Mouse (Mus musculus) intestine, embryonic 16.5 days (tissue): Measurements from ENCODE around the gene Zfp663. TPM values are rescaled to one million over a fixed set of nuclear protein-coding genes. Genes with fewer than 3 reads are reported as not detected.

Experiments
- ATAC-seq: fragments of 200-750 bp; cut with Nextera tagmentation; 2 replicates; pipeline ENCODE4 v1.8.0; 2017; ENCODE audit warnings: moderate TSS enrichment, moderate library complexity
- H3K27ac ChIP-seq: fragments of 300-500 bp; sonication (generic); 2 replicates; pipeline ENCODE4 v1.5.1; 2014; ENCODE audit warnings: mild to moderate bottlenecking, low read length
- H3K27me3 ChIP-seq: fragments of 300-500 bp; sonication (generic); replicated peaks from 2 replicates; pipeline ENCODE4 v1.6.1; 2014; ENCODE audit warnings: low read length, control low read depth, mixed read lengths; ENCODE audit not compliant: control insufficient read depth, insufficient read depth
- H3K36me3 ChIP-seq: fragments of 300-500 bp; sonication (generic); 2 replicates; pipeline ENCODE4 v1.6.1; 2014; ENCODE audit warnings: low read length, control low read depth; ENCODE audit not compliant: control insufficient read depth, insufficient read depth
- H3K4me1 ChIP-seq: fragments of 300-500 bp; sonication (generic); 2 replicates; pipeline ENCODE4 v1.6.1; 2014; ENCODE audit warnings: low read length, control low read depth, mixed read lengths; ENCODE audit not compliant: control insufficient read depth, insufficient read depth
- H3K4me2 ChIP-seq: fragments of 300-500 bp; sonication (generic); 2 replicates; pipeline ENCODE4 v1.6.1; 2014; ENCODE audit warnings: low read depth, low read length, control low read depth
- H3K4me3 ChIP-seq: fragments of 300-500 bp; sonication (generic); 2 replicates; pipeline ENCODE4 v1.5.1; 2014; ENCODE audit warnings: mild to moderate bottlenecking, low read length
- H3K9ac ChIP-seq: fragments of 300-500 bp; sonication (generic); 2 replicates; pipeline ENCODE4 v1.6.1; 2014; ENCODE audit warnings: low read depth, low read length
- H3K9me3 ChIP-seq: fragments of 300-500 bp; sonication (generic); 2 replicates; pipeline ENCODE4 v1.6.1; 2016; ENCODE audit warnings: low read length, control low read depth; ENCODE audit not compliant: control insufficient read depth
- WGBS: fragments of 180-500 bp; shearing (Covaris S2); extraction: QIAGEN DNeasy Blood & Tissue Kit; methylation state at CpG from one replicate; pipeline ENCODE4 v1.1.7; 2014; 5-methylcytosine and 5-hydroxymethylcytosine counted together
- polyA plus RNA-seq: library from polyadenylated mRNA; unstranded; fragments of >200 nt; fragmentation: Nextera tagmentation; extraction: Ambion mirVana; gene quantifications from 2 replicates; pipeline ENCODE4 v1.2.1, GENCODE M21; 2015

The Zfp663 gene
- polyA plus RNA-seq, 1 experiment from 2014 or later: 0.64 TPM

DNA sequence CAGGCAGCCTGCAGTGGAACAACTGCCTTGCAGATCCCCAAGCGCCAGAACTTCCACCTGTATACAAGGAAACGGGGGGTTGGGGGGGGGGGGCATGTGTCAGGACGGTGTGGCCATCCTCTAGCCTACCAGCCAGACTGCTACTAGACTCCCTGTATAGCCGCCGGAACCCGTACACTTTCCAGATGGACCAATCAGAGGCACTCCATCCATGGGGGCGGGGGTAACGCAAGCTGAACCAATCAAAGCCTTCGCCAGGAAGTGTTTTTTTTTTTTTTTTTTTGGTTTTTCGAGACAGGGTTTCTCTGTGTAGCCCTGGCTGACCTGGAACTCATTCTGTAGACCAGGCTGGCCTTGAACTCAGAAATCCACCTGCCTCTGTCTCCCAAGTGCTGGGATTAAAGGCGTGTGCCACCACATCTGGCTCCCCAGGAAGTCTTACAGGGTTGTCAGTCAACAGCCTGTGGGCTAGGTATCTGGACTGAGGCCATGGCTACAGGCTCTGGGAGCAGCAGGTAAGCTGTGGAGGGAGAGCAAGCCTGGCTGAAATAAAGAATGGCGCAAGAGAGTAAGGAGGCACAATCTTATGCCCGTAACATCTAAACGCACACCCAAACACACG is 29.7 kb upstream of the Zfp663 start:
- H3K4me1 ChIP-seq: 0 out of 2 replicates have a peak, but pooled peaks cover 5% of the 10 kb centered on the region
- no peak overlapping the region for H3K4me2 ChIP-seq
- H3K9ac ChIP-seq: no peak overlapping the region
- no peak overlapping the region for H3K27ac ChIP-seq
- no peak for ATAC-seq
- H3K36me3 ChIP-seq: no peaks in the 10 kb centered on the region
- WGBS: 69% methylated on average over 14 of the region's 15 CpGs
- no peak overlapping the region for H3K4me3 ChIP-seq
- no peaks in the 10 kb centered on the region for H3K9me3 ChIP-seq
- H3K27me3 ChIP-seq: no peaks in the 10 kb centered on the region

DNA sequence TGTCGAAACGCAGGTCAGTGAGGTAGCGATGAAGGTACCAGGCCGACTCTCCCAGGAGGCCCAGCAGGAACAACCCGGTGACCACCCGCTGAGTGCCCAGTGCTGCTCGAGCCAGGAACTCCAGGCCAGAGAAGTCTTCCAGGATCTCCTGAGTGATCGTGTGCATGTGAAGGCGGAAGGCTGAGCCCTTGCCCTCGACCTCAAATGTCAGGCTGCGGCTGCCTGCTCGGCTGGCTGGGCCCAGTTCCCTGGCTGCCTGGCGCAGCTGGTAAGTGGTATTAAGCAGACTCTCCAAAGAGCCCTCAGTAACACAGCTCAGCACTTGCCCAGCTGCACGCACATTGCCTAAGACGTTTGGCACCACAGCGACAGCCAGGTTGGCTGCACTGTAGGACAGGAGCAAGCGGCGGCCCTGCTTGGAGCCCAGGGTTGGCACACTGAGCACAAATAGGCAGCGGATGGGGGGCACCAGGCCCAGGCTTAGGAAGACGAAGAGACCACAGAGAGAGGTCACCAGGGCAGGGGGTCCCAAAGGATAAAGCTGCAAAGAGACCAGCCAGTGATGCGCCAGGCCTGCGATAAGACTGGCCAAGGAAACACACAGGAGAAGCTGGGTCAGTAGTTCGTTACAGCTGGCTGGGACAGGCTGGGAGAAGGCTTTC is 29.1 kb upstream of the Zfp663 start:
- no peaks in the 10 kb centered on the region for H3K36me3 ChIP-seq
- H3K4me1 ChIP-seq: 0 out of 2 replicates have a peak, but pooled peaks cover 5% of the 10 kb centered on the region
- H3K27me3 ChIP-seq: no peaks in the 10 kb centered on the region
- 73% methylated on average over 23 of the region's 23 CpGs for WGBS
- no peak for ATAC-seq
- H3K27ac ChIP-seq: no peak overlapping the region
- no peaks in the 10 kb centered on the region for H3K9me3 ChIP-seq
- H3K4me2 ChIP-seq: no peak overlapping the region
- no peak overlapping the region for H3K4me3 ChIP-seq
- H3K9ac ChIP-seq: no peak overlapping the region

DNA sequence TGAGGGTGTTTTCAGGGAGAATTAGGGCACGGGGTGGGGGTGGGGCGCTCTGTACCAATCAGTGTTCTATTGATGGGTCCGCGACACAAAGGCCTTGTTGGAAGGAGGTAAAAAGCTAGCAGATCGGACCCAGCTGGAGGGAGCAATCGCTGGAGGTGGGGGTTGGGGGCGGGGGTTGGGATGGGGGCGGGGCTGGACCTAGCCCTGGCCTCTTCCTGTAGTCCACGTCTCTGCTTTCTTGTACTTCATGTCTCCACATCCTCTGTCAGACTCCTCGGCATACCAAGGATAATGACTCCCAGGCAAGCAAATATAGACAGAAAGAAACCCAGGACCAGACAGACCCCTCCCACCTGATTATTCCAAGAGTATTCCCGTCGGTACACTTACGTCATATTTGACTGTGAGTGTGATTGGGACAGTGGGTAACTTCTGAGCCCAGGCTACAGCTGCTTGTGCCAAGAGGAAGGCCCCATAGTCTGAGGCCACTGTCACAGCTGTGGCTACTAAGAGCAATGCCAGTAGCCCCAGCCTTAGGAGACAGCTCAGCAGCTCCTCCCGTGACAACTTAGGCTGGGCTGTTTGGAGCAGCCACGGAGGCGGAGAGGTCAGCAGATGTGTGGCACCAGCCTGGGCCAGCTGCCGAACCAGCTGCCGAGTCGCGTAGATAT is 28.4 kb upstream of the Zfp663 start:
- Histone ChIP-seq H3K27me3 (no peaks in the 10 kb centered on the region), H3K9ac (no peak overlapping the region), H3K4me3 (no peak overlapping the region), H3K36me3 (no peaks in the 10 kb centered on the region), H3K9me3 (no peaks in the 10 kb centered on the region), H3K4me1 (0 out of 2 replicates have a peak, but pooled peaks cover 5% of the 10 kb centered on the region), H3K4me2 (no peak overlapping the region), H3K27ac (no peak overlapping the region)
- ATAC-seq: no peak
- WGBS: 38% methylated on average over 20 of the region's 20 CpGs

DNA sequence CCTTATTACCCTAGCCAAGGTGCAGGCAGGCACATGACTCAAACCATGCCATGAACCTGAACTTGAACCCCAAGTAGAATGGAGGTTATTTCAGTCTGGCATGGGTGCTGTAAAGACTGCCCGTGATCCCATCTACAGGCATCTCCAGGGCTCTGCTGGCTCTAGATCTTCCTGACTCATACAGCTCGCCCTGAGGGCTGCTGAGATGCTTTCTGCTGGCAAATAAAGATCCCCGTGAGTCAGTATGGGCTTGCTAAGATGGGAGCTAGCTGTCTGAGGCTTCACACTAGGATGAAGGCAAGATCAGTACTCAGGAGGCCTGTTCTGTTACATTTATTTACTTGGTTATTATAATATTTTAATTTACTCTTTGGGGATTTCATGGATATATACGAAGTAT is 23.6 kb upstream of the Zfp663 start:
- no peaks in the 10 kb centered on the region for H3K27me3 ChIP-seq
- H3K4me1 ChIP-seq: 0 out of 2 replicates have a peak, but pooled peaks cover 4% of the 10 kb centered on the region
- no peak overlapping the region for H3K4me2 ChIP-seq
- WGBS: 87% methylated on average over 4 of the region's 4 CpGs
- no peaks in the 10 kb centered on the region for H3K36me3 ChIP-seq
- ATAC-seq: no peak
- H3K27ac ChIP-seq: no peak overlapping the region
- no peak overlapping the region for H3K9ac ChIP-seq
- no peak overlapping the region for H3K4me3 ChIP-seq
- H3K9me3 ChIP-seq: no peaks in the 10 kb centered on the region

DNA sequence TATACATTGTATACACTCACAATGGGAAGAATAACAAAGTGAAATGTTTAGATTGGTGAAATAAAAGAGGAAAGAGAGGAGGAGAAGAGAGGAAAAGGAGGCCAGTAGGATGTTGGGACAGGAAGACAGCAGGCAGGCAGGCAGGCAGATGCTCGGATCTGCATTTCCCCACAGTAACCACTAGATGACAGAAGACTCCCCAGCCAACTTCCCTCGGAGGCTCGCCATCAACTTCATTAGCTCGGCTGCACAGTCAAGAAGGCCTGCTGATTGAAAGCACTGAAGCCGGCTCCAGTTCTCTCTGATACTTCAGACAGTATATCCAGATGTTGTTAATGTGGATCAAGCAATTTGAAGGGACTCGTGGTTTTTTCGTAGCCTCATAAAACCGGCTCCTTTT is 23.0 kb upstream of the Zfp663 start:
- no peaks in the 10 kb centered on the region for H3K27me3 ChIP-seq
- WGBS: 13% methylated on average over 8 of the region's 8 CpGs
- H3K9me3 ChIP-seq: no peaks in the 10 kb centered on the region
- H3K27ac ChIP-seq: no peak overlapping the region
- H3K4me2 ChIP-seq: no peak overlapping the region
- H3K36me3 ChIP-seq: no peaks in the 10 kb centered on the region
- ATAC-seq: no peak
- no peak overlapping the region for H3K9ac ChIP-seq
- peaks cover 4% of the 10 kb centered on the region; the same call in 1 of the 2 replicates for H3K4me1 ChIP-seq
- no peak overlapping the region for H3K4me3 ChIP-seq

DNA sequence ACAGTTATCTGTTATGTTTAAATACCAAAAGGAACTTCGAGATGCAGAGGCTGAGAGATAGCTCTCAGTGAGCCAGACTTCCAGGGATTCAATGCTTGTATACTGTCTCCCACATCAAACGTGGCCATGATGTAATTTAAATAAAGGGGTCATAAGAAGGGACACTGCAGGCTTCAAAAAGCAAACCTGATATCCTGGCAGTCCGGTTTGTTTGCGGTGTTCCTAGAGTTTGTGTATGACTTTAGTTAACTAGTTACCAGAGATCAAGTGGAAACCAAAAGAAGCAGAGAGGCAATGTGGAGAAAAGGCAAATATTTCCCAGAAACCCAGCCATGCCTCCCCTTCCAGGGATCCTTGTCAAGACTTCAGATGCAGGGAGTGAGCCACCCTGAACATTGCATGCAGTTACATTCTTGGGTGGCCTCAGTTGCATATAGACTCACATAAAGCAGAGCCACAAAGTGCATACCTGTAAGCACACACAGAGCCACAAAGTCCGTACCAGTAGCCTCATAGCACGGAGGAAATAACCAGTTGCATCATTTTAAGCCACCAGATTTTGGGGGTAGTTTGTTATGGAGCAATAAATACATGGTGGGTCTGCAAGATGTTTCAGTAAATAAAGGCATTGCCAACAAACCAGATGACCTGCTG is 20.9 kb upstream of the Zfp663 start:
- H3K9me3 ChIP-seq: no peaks in the 10 kb centered on the region
- peaks cover 3% of the 10 kb centered on the region; the same call in 1 of the 2 replicates for H3K36me3 ChIP-seq
- H3K9ac ChIP-seq: no peak overlapping the region
- WGBS: 62% methylated on average over 6 of the region's 6 CpGs
- no peak for ATAC-seq
- H3K4me2 ChIP-seq: no peak overlapping the region
- no peak overlapping the region for H3K27ac ChIP-seq
- H3K27me3 ChIP-seq: no peaks in the 10 kb centered on the region
- no peak overlapping the region for H3K4me3 ChIP-seq
- H3K4me1 ChIP-seq: peaks cover 5% of the 10 kb centered on the region; the same call in 1 of the 2 replicates

DNA sequence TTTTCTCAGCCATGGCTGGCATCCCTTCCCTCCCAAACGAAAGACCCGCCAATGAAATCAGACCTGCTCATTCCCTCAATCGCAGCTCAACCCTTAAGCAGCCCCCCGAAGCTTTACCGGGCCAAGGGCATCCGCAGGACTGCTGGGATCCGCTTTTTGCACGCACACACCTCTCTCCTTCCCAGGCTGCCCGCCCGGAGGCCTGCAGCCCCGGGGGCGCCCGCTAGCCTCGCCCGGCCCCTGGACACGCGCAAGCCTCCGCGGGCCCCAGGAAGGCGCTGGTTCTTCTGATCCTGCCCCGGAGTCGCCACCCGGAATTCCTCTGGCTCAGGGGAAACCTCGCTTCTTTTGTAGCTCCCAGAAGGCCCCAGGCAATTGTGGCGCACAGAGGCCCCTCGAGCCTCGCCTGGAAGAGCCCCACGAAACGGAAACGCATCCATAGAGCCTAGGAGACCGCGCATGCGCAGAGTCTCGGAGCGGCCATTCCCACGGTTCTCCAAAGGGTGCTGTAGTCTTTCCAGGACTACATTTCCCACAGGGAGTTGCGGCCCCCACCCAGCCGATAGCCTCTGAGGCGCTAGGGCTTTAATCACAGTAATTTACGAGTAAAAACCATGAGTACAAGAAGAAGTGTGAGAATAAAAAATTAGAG is 19.4 kb upstream of the Zfp663 start, which contains the start of gene Zfp334:
Zfp334 (minus strand) TSS at position 416 of the 652 bp plus-strand sequence.
- H3K27ac ChIP-seq: peak within 1 kb of the TSS; percentile 80
- WGBS: under 1% methylated on average over 40 of the region's 40 CpGs

DNA sequence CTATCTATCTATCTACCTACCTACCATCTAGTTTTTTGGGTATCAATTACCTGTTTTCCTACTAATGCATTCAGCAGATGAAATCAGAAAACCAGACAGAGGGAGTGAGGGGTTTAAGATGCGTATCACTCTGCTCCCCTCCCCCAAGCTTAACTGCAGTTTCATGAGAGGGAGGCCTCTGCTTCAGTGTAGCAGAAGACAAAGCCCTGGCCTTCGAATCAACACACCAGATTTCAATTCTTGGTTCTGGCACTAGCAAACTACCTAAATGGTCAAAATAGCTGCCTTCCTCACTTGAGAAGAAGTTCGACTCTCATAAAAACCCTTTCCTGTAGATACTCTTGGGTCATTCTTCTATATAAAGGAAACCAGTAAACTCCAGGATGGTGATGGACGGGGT is 18.8 kb upstream of the Zfp663 start:
- Histone ChIP-seq H3K9ac (peak overlapping the region; percentile 92), H3K36me3 (peaks cover 8% of the 10 kb centered on the region), H3K4me2 (peak overlapping the region; percentile 63), H3K27ac (peak overlapping the region; percentile 80; the same call in 1 of the 2 replicates), H3K4me3 (peak overlapping the region; percentile 67), H3K4me1 (peaks cover 5% of the 10 kb centered on the region; the same call in 1 of the 2 replicates), H3K27me3 (no peaks in the 10 kb centered on the region), H3K9me3 (no peaks in the 10 kb centered on the region)
- WGBS: 12% methylated on average over 4 of the region's 4 CpGs
- ATAC-seq: no peak

More for the DNA sequence above, 19.4 kb upstream of the Zfp663 start, which contains the start of gene Zfp334:
- Histone ChIP-seq H3K9ac (peak within 1 kb of the TSS; percentile 92), H3K36me3 (peaks cover 3% of the 10 kb centered on the region; the same call in 1 of the 2 replicates), H3K4me2 (peak within 1 kb of the TSS; percentile 63), H3K9me3 (no peaks in the 10 kb centered on the region), H3K4me1 (peaks cover 5% of the 10 kb centered on the region; the same call in 1 of the 2 replicates), H3K4me3 (peak within 1 kb of the TSS; percentile 67), H3K27me3 (no peaks in the 10 kb centered on the region)
- peak; percentile 96 for ATAC-seq
